Mouse (Mus musculus) mammary gland, adult 2 months (tissue): Measurements from ENCODE around the gene Col17a1. TPM values are rescaled to one million over a fixed set of nuclear protein-coding genes. Genes with fewer than 3 reads are reported as not detected.

ENCODE experiments used
- polyA plus RNA-seq: library from polyadenylated mRNA; depleted of rRNA; stranded (reverse); fragments of >200 nt; gene quantifications from 2 replicates; pipeline ENCODE4 v1.2.3, GENCODE M21; 2012; ENCODE audit warnings: low replicate concordance; rRNA removed

Gene Col17a1
- 20.2 and 34.7 TPM in 2 replicates for polyA plus RNA-seq

GRCm38 (mm10) chr19:47691994-47692393 lies at the start of gene Col17a1:
TSS of gene Col17a1 (minus strand) at chr19:47692094.

GRCm38 (mm10) chr19:47731071-47731881 lies 39.4 kb upstream of the Col17a1 start, which contains the start of gene Sfr1:
TSS of gene Sfr1 (plus strand) at chr19:47731682.

Other genes starting within 250 kb of the Col17a1 start
- gene Sh3pxd2a, start 227.7 kb downstream of the Col17a1 start, polyA plus RNA-seq = 85.9 and 94.9 TPM in 2 replicates
- gene Stn1, start 154.6 kb downstream of the Col17a1 start, polyA plus RNA-seq = 16.1 and 17.2 TPM in 2 replicates
- gene Slk, start 112.4 kb downstream of the Col17a1 start, polyA plus RNA-seq = 5.7 and 12.1 TPM in 2 replicates
- 52.8 and 62.7 TPM in 2 replicates for gene Sfr1, start 39.6 kb upstream of the Col17a1 start, polyA plus RNA-seq
- 59.6 and 60.6 TPM in 2 replicates for gene Gsto1, start 162.9 kb upstream of the Col17a1 start, polyA plus RNA-seq
- 1.3 and 3.0 TPM in 2 replicates for gene Gsto2, start 173.4 kb upstream of the Col17a1 start, polyA plus RNA-seq
- gene Cfap43, start 227.2 kb upstream of the Col17a1 start, polyA plus RNA-seq = 0.04 TPM in 1 of 2 replicates, not detected in the other
- gene Itprip, start 227.2 kb upstream of the Col17a1 start, polyA plus RNA-seq = 8.3 and 11.6 TPM in 2 replicates
- not detected in 2 replicates for gene Cfap58, start 245.6 kb upstream of the Col17a1 start, polyA plus RNA-seq